Mouse (Mus musculus) G1E-ER4 (cell line): ENCODE data around the gene Prim2. TPM values are rescaled to one million over a fixed set of nuclear protein-coding genes. Genes with fewer than 3 reads are reported as not detected.

Experiments used
- GATA1 ChIP-seq: IDR thresholded peaks from one replicate; pipeline ENCODE4 v1.8.0; 2012; ENCODE audit warnings: low read length, inconsistent platforms
- polyA plus RNA-seq: library from polyadenylated mRNA; stranded (reverse); fragments of >175 nt; gene quantifications from 2 replicates; pipeline ENCODE4 v1.2.3, GENCODE M21; 2012

Prim2 gene
- polyA plus RNA-seq, 1 experiment = 5.5 TPM

DNA sequence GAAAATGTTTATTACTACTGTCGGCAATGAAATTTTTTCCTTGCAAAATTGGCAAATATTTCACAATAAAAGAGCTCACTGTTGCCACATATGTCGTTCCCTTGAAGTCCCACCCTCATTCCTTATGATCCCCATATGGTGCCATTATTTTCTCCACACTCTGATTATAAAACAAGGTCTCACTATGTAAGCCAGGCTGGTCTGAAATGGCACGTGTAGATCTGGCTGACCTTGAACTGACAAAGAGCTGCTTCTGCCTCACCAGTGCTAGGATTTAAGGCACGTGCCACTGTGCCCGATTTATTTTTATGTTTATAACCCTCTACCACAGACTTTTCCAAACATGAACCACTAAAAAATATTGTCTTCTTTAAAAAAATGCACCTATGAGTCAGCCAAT is 1.8 kb upstream of the Prim2 start:
- no peak for TF ChIP-seq GATA1

- no peak for TF ChIP-seq GATA1
Observed at GRCm38 (mm10) chr1:33670164-33670616, 595 bp upstream of the Prim2 start.

- TF ChIP-seq GATA1 = no peak
Observed at GRCm38 (mm10) chr1:33663605-33664117, 5.9 kb downstream of the Prim2 start.

GRCm38 (mm10) chr1:33663163-33663562 is 6.4 kb downstream of the Prim2 start:
- no peak for TF ChIP-seq GATA1

- TF ChIP-seq GATA1 = no peak
Observed at GRCm38 (mm10) chr1:33658302-33658701, 11.3 kb downstream of the Prim2 start.

DNA sequence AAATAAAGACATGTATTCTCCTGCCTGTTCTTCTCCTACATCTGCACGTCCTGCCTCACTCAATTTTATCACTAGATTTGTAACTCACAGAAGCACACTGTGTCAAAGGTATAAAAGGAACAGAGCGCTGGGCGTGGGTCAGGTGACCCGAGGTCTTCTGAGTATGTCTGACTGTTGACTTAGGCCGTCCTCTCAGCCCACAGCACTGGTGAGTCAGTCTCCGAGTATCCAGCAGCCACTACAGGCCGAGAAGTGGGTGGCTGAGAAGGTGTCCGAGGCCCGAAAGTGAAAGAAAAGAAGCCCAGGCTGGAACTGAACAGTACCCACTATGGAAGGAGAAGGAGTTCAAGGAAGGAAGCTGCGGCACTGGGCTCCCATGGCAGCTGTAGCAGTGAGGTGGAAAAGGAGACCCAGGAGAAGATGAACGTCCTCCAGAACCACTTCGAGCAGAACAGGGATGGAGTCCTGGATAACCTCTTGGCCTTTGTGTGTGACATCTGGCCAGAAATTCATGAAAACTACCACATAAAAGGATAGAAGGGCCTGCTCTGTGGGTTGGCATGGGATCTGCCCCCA is 11.9 kb downstream of the Prim2 start:
- no peak for TF ChIP-seq GATA1

- TF ChIP-seq GATA1 = no peak
Observed at GRCm38 (mm10) chr1:33650875-33651274, 18.7 kb downstream of the Prim2 start.

DNA sequence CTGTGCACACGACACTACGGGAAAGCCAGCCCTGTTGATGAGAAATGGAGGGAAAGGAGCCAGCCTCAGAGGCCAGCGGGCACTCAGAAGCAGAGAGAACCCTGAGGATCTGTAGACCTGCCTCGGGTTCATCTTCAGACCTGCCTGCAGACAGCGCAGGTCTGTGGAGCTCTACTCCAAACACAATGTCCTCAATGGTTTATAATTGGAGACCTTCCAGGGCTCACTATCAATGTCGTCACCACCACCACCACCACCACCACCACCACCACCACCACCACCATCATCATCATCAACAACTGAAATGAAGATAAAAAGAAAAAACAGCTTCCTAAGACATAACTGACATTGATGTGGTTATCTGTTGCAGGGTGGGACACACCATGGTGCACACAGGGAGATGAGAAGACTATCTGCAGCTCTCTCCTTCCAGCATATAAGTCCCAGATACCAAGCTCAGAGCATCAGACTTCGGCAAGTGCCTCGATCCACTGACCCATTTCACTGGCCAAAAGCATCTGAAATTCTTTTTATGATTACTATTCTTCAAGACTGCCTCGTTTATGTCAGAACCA is 20.0 kb downstream of the Prim2 start:
- TF ChIP-seq GATA1 = no peak

DNA sequence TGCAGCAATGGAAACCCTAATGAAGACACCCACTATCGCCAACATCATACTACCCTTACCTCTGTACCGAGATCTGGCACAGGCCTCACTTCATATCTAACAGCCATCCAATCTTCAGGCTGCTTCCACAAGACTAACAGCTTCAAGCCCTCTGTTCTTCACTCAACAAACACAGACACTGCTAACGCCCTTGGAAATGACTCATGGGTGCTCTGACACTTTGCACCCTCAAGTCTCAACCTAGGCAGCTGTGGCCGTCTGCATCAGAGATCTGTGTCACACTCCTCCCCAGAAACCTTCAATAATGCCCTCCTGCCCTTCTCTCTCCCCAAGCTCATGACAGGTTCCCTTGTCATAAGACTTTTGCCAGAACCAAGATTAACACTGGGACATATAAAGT is 20.6 kb downstream of the Prim2 start:
- no peak for TF ChIP-seq GATA1

- TF ChIP-seq GATA1 = no peak
Observed at GRCm38 (mm10) chr1:33647661-33648060, 21.9 kb downstream of the Prim2 start.

GRCm38 (mm10) chr1:33647173-33647572 is 22.4 kb downstream of the Prim2 start:
- TF ChIP-seq GATA1 = no peak

DNA sequence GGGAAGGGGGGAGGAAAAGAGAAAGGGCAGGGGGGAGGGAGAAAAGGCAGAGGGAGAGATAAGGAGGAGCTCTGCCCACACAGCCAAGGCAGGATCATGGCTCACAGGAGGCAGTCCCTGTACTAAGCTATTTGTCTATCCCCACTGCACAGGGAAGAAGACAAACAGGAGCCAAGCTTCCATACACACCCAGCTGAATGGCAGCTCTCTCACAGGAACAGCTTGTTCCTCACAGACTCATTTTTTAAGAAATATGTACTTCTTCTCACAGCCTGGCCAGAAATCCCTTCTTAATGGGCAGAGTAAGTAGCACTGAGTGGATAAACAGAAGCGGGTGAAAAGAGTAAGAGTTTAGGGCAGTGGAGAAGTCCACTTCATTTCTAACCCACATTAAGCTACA is 23.9 kb downstream of the Prim2 start:
- TF ChIP-seq GATA1 = no peak

GRCm38 (mm10) chr1:33641139-33641538 is 28.5 kb downstream of the Prim2 start:
- no peak for TF ChIP-seq GATA1

- TF ChIP-seq GATA1 = no peak
Observed at GRCm38 (mm10) chr1:33640089-33640488, 29.5 kb downstream of the Prim2 start.

DNA sequence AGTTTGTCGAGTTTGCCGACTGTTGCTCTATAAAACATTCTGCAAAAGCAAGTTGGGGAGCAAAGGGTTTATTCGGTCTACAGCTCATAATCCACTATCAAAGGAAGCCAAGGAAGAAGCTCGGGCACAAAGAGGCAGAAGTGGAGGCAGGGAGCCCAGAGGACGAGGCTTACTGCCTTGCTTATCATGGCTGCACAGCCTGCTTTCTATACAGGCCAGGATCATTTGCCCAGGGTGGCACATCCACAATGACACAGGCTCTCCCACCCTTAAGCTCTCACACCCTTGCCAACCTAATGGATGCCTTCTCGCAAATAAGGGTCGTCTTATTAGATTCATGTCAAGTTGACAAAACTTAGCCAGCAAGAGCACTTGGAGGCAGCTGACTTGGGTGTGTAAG is 30.4 kb downstream of the Prim2 start:
- no peak for TF ChIP-seq GATA1

DNA sequence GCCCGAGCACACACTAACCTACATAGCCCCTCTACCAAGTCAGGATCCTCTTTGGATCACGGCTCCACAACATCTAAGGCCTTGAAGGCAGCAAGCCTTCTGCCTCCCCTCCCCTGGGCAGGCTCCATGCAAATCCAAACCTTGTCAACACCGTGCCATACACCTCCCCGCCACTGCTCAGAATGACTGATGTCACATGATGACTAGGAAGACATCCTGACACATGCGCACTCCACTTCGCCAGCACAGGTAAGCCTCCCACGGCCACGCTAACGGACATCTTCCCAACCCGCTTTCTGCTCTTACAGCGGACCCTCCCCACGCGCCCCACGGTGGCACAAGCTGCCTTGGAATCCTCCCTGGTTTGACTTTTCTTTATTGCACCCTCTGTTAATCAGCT is 31.8 kb downstream of the Prim2 start:
- no peak for TF ChIP-seq GATA1
